Mouse (Mus musculus): Measurements from ENCODE around the gene Gabrp. TPM values are rescaled to one million over a fixed set of nuclear protein-coding genes. Genes with fewer than 3 reads are reported as not detected.

The Gabrp gene
- polyA plus RNA-seq, 1 experiment from 2014 or later: 0.08 TPM

- no peaks in the 10 kb centered on the region for H3K9me3 ChIP-seq
- peak overlapping the region; percentile 87 for H3K4me2 ChIP-seq (replicated peaks)
- H3K4me1 ChIP-seq (replicated peaks): no peaks in the 10 kb centered on the region
- WGBS: under 1% methylated on average over 43 of the region's 43 CpGs
- ATAC-seq: peak; percentile 94
- no peaks in the 10 kb centered on the region for H3K36me3 ChIP-seq
- peak overlapping the region; percentile 71 for H3K27ac ChIP-seq
- peak overlapping the region; percentile 89 for H3K4me3 ChIP-seq (replicated peaks)
- no peaks in the 10 kb centered on the region for H3K27me3 ChIP-seq (replicated peaks)
- H3K9ac ChIP-seq: peak overlapping the region; percentile 80
Observed at GRCm38 (mm10) chr11:33512854-33513375, 65.8 kb downstream of the Gabrp start.

- Histone ChIP-seq H3K9ac (no peak overlapping the region), H3K4me1 (replicated peaks) (no peaks in the 10 kb centered on the region), H3K36me3 (no peaks in the 10 kb centered on the region), H3K27ac (no peak overlapping the region), H3K27me3 (replicated peaks) (no peaks in the 10 kb centered on the region), H3K4me2 (replicated peaks) (no peak overlapping the region), H3K9me3 (no peaks in the 10 kb centered on the region), H3K4me3 (replicated peaks) (no peak overlapping the region)
- ATAC-seq: no peak
Observed at GRCm38 (mm10) chr11:33509401-33509800, 69.4 kb downstream of the Gabrp start.

Other genes starting within 250 kb of the Gabrp start
- 2.7 TPM in 2 replicates for gene Ranbp17, start 65.2 kb downstream of the Gabrp start, polyA plus RNA-seq (2015; fragmentation: Nextera tagmentation; extraction: Ambion mirVana)
- not detected in 2 replicates for gene D130052B06Rik, start 20.3 kb upstream of the Gabrp start, polyA plus RNA-seq (2015; fragmentation: Nextera tagmentation; extraction: Ambion mirVana)